In the genomic region with DNA sequence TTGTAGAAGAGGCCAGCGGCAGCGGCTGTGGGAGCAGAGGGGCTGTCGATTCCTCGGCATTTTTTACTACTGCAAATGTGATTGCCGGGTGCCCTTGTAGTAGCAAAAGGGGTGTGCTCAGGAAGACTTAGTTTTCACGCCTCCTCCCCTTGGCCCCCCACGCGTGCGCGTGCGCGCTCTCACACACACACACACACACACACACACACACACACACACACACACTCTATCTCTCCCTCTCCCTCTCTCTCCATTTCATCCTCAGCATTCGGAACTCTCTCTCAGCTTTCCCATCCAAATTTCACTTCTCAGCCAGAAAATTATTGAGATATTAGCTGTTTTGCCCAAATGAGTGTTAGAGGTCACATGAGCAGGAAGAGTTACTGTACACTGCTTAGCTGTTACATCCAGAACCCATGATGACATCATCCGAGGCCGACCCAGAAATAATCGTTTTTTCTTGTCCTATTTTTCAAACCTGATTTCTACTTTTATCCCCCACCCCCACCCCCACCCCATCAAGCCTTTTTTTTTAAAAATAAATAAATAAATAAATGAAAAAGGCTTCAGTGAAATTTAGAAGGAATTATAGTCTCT, we compare ENCODE assay signal across 8 mouse cellular contexts. TPM values are rescaled to one million over a fixed set of nuclear protein-coding genes. Genes with fewer than 3 reads are reported as not detected.
DNase-seq lines count a peak whose midpoint lies in the region; ATAC-seq and TF ChIP-seq lines count a peak whose summit lies in the region.

No protein-coding gene starts in this region.

- no peaks in the 10 kb centered on the region for H3K4me1 ChIP-seq in kidney, postnatal 0 days (replicated peaks; ENCODE audit: insufficient read depth, low read length)
- 0 out of 2 replicates have a peak, but pooled peaks cover 4% of the 10 kb centered on the region for H3K4me1 ChIP-seq in embryonic facial prominence, embryonic 14.5 days (ENCODE audit: control insufficient read depth, insufficient read depth, low read length)
- peaks cover 14% of the 10 kb centered on the region for H3K4me1 ChIP-seq in neural tube, embryonic 14.5 days (ENCODE audit: control insufficient read depth, insufficient read depth, low read length)

- H3K9me3 ChIP-seq in kidney, postnatal 0 days (replicated peaks; ENCODE audit: low read length), result no peaks in the 10 kb centered on the region
- no peaks in the 10 kb centered on the region for H3K9me3 ChIP-seq in embryonic facial prominence, embryonic 14.5 days (ENCODE audit: control insufficient read depth, low read length)
- H3K9me3 ChIP-seq in neural tube, embryonic 14.5 days (ENCODE audit: control insufficient read depth, low read length), result no peaks in the 10 kb centered on the region

- no peak for ATAC-seq in kidney, postnatal 0 days (replicated peaks; ENCODE audit: low FRiP score, low read depth)
- ATAC-seq in embryonic facial prominence, embryonic 14.5 days (ENCODE audit: low read depth), result no peak
- peak; percentile 52 for ATAC-seq in neural tube, embryonic 14.5 days (ENCODE audit: low read depth)

- H3K4me3 ChIP-seq in kidney, postnatal 0 days (replicated peaks; ENCODE audit: low read depth, low read length), result no peak overlapping the region
- peak overlapping the region; percentile 49 for H3K4me3 ChIP-seq in embryonic facial prominence, embryonic 14.5 days (ENCODE audit: low read depth, low read length)
- H3K4me3 ChIP-seq in neural tube, embryonic 14.5 days (ENCODE audit: low read depth, low read length), result peak overlapping the region; percentile 55

- no peaks in the 10 kb centered on the region for H3K36me3 ChIP-seq in kidney, postnatal 0 days (ENCODE audit: insufficient read depth, low read length)
- H3K36me3 ChIP-seq in embryonic facial prominence, embryonic 14.5 days (ENCODE audit: control insufficient read depth, insufficient read depth, low read length), result no peaks in the 10 kb centered on the region
- H3K36me3 ChIP-seq in neural tube, embryonic 14.5 days (ENCODE audit: control insufficient read depth, insufficient read depth, low read length), result no peaks in the 10 kb centered on the region

- H3K4me2 ChIP-seq in kidney, postnatal 0 days (ENCODE audit: low read length), result peak overlapping the region; percentile 41; the same call in 1 of the 2 replicates
- peak overlapping the region; percentile 82; the same call in 1 of the 2 replicates for H3K4me2 ChIP-seq in embryonic facial prominence, embryonic 14.5 days (ENCODE audit: low read depth, low read length)
- H3K4me2 ChIP-seq in neural tube, embryonic 14.5 days (ENCODE audit: low read depth, low read length), result peak overlapping the region; percentile 70

- no peak overlapping the region for H3K9ac ChIP-seq in kidney, postnatal 0 days (ENCODE audit: low read depth, low read length)
- H3K9ac ChIP-seq in embryonic facial prominence, embryonic 14.5 days (ENCODE audit: low read depth, low read length), result no peak overlapping the region
- peak overlapping the region; percentile 81 for H3K9ac ChIP-seq in neural tube, embryonic 14.5 days (replicated peaks; ENCODE audit: low read depth, low read length)

- no peaks in the 10 kb centered on the region for H3K27me3 ChIP-seq in kidney, postnatal 0 days (ENCODE audit: insufficient read depth, low read length)
- no peaks in the 10 kb centered on the region for H3K27me3 ChIP-seq in embryonic facial prominence, embryonic 14.5 days (replicated peaks; ENCODE audit: control insufficient read depth, insufficient read depth, low read length)
- H3K27me3 ChIP-seq in neural tube, embryonic 14.5 days (ENCODE audit: control insufficient read depth, insufficient read depth, low read length), result no peaks in the 10 kb centered on the region

- 49% methylated on average over 16 of the region's 16 CpGs for WGBS in kidney, postnatal 0 days
- 73% methylated on average over 16 of the region's 16 CpGs for WGBS in embryonic facial prominence, embryonic 14.5 days
- 24% methylated on average over 16 of the region's 16 CpGs for WGBS in neural tube, embryonic 14.5 days

- no peak overlapping the region for H3K27ac ChIP-seq in kidney, postnatal 0 days
- H3K27ac ChIP-seq in embryonic facial prominence, embryonic 14.5 days (replicated peaks; ENCODE audit: low read depth, low read length), result no peak overlapping the region; the same call in 1 of the 2 replicates
- H3K27ac ChIP-seq in neural tube, embryonic 14.5 days (ENCODE audit: low read depth, low read length), result peak overlapping the region; percentile 90

- peak; percentile 6 for DNase-seq in kidney, postnatal 0 days (ENCODE audit: low spot score)
- no peak for DNase-seq in kidney, adult 8-10 months
- DNase-seq in embryonic facial prominence, embryonic 14.5 days (ENCODE audit: low spot score), result no peak
- DNase-seq in layer of hippocampus, adult 9-11 months, result peak; percentile 47
- DNase-seq in gastrocnemius, postnatal 36 days, result no peak
- DNase-seq in lung, postnatal 25 days (ENCODE audit: low spot score), result no peak
- DNase-seq in adrenal gland, adult 8-10 months, result no peak

- no peak for TF ChIP-seq CTCF in kidney, postnatal 0 days (IDR thresholded peaks at IDR 0.05; ENCODE audit: low read depth)

- intact Hi-C loops in gastrocnemius, postnatal 36 days (cut with DNase I), result no loop called here

RNA-seq across cellular contexts. Expression of a gene that starts 45.4 kb away (rescaled TPM):
- polyA plus RNA-seq in kidney, postnatal 0 days (2015; fragmentation: Nextera tagmentation; extraction: Ambion mirVana), result 625 and 668 TPM in 2 replicates
- 617 and 666 TPM in 2 replicates for polyA plus RNA-seq in embryonic facial prominence, embryonic 14.5 days (2014; fragmentation: Nextera tagmentation; extraction: Ambion mirVana)
- 1,002 and 1,074 TPM in 2 replicates for polyA plus RNA-seq in neural tube, embryonic 14.5 days (2014; fragmentation: Nextera tagmentation; extraction: Ambion mirVana)
- total RNA-seq in gastrocnemius, postnatal 36 days (2021), result 100 to 1,000 TPM; 304 to 320 TPM
- total RNA-seq in adrenal gland, adult 8-10 months (2022), result 1,000 to 10,000 TPM; 1,354 to 1,788 (median 1,543) TPM

Comparison
In these comparisons a context has a peak if more than half of its experiments do, and no peak if none do; other contexts are left out.
1. DNase-seq: peak in kidney, postnatal 0 days (single experiment) and layer of hippocampus, adult 9-11 months (single experiment); none in kidney, adult 8-10 months (0 of 2), embryonic facial prominence, embryonic 14.5 days (single experiment), gastrocnemius, postnatal 36 days (0 of 2), lung, postnatal 25 days (single experiment) and adrenal gland, adult 8-10 months (single experiment).
2. Peak in every context shown above with its lines, with median percentiles within 50 percentile points of each other: H3K4me2 ChIP-seq.